Mouse (Mus musculus) stomach, embryonic 15.5 days (tissue): ENCODE data around the gene Pi4ka. TPM values are rescaled to one million over a fixed set of nuclear protein-coding genes. Genes with fewer than 3 reads are reported as not detected.
A peak's percentile ranks its signal among the peaks of the same experiment; 100 is the strongest.
"Not testable (repeated sequence)": the region's sequence is repeated elsewhere in the genome, so short reads cannot be mapped to it uniquely, and the experiment has no call there.

Experiments used
- ATAC-seq: fragments of 200-750 bp; cut with Nextera tagmentation; 2 replicates; pipeline ENCODE4 v1.8.0; 2017; ENCODE audit warnings: low read depth, moderate number of reproducible peaks, moderate TSS enrichment; ENCODE audit not compliant: insufficient read depth, low FRiP score
- H3K27ac ChIP-seq: fragments of 300-500 bp; sonication (generic); 2 replicates; pipeline ENCODE4 v1.5.1; 2015; ENCODE audit warnings: mild to moderate bottlenecking, inconsistent platforms
- H3K27me3 ChIP-seq: fragments of 300-500 bp; sonication (generic); replicated peaks from 2 replicates; pipeline ENCODE4 v1.6.1; 2015; ENCODE audit warnings: inconsistent platforms
- H3K36me3 ChIP-seq: fragments of 300-500 bp; sonication (generic); 2 replicates; pipeline ENCODE4 v1.6.1; 2015; ENCODE audit warnings: inconsistent platforms
- H3K4me1 ChIP-seq: fragments of 300-500 bp; sonication (generic); 2 replicates; pipeline ENCODE4 v1.6.1; 2015; ENCODE audit warnings: inconsistent platforms
- H3K4me2 ChIP-seq: fragments of 300-500 bp; sonication (generic); 2 replicates; pipeline ENCODE4 v1.6.1; 2015; ENCODE audit warnings: mild to moderate bottlenecking, inconsistent platforms
- H3K4me3 ChIP-seq: fragments of 300-500 bp; sonication (generic); replicated peaks from 2 replicates; pipeline ENCODE4 v1.5.1; 2015; ENCODE audit warnings: inconsistent platforms
- H3K9ac ChIP-seq: fragments of 300-500 bp; sonication (generic); 2 replicates; pipeline ENCODE4 v1.6.1; 2015; ENCODE audit warnings: inconsistent platforms
- H3K9me3 ChIP-seq: fragments of 300-500 bp; sonication (generic); 2 replicates; pipeline ENCODE4 v1.6.1; 2016; ENCODE audit warnings: inconsistent platforms
- whole genome bisulfite sequencing: fragments of 180-500 bp; shearing (Covaris S2); methylation state at CpG from one replicate; pipeline ENCODE4 v1.1.7; 2015; 5-methylcytosine and 5-hydroxymethylcytosine counted together
- polyA plus RNA-seq: library from polyadenylated mRNA; unstranded; fragments of >200 nt; fragmentation: Nextera tagmentation; extraction: Ambion mirVana; gene quantifications from 2 replicates; pipeline ENCODE4 v1.2.1, GENCODE M21; 2015

Gene Pi4ka
- polyA plus RNA-seq, 1 experiment from 2014 or later, result 28.1 TPM

GRCm38 (mm10) chr16:17244996-17245395, 161.1 kb downstream of the Pi4ka start:
- Histone ChIP-seq H3K27me3 (no peaks in the 10 kb centered on the region), H3K4me2 (no peak overlapping the region), H3K9me3 (no peaks in the 10 kb centered on the region), H3K36me3 (no peaks in the 10 kb centered on the region), H3K9ac (no peak overlapping the region), H3K4me1 (peaks cover 12% of the 10 kb centered on the region; the same call in 1 of the 2 replicates), H3K27ac (no peak overlapping the region), H3K4me3 (no peak overlapping the region)
- WGBS, result 78% methylated on average over 1 of the region's 1 CpGs
- no peak for ATAC-seq

GRCm38 (mm10) chr16:17243731-17244130, 162.4 kb downstream of the Pi4ka start:
- no peak overlapping the region for H3K4me2 ChIP-seq
- H3K9ac ChIP-seq, result no peak overlapping the region
- no peak overlapping the region for H3K4me3 ChIP-seq
- peaks cover 21% of the 10 kb centered on the region for H3K4me1 ChIP-seq
- no peak overlapping the region for H3K27ac ChIP-seq
- ATAC-seq, result peak; percentile 29; the same call in 1 of the 2 replicates
- H3K9me3 ChIP-seq, result no peaks in the 10 kb centered on the region
- no peaks in the 10 kb centered on the region for H3K27me3 ChIP-seq
- H3K36me3 ChIP-seq, result no peaks in the 10 kb centered on the region
- whole genome bisulfite sequencing, result 27% methylated on average over 1 of the region's 1 CpGs

- no peak for ATAC-seq
Measured at GRCm38 (mm10) chr16:17239409-17239808, 166.7 kb downstream of the Pi4ka start.

GRCm38 (mm10) chr16:17237634-17238033, 168.5 kb downstream of the Pi4ka start:
- no peak overlapping the region for H3K27ac ChIP-seq
- no peaks in the 10 kb centered on the region for H3K9me3 ChIP-seq
- no peak overlapping the region for H3K9ac ChIP-seq
- WGBS, result 72% methylated on average over 3 of the region's 3 CpGs
- no peaks in the 10 kb centered on the region for H3K36me3 ChIP-seq
- no peak for ATAC-seq
- H3K4me1 ChIP-seq, result peaks cover 38% of the 10 kb centered on the region
- no peaks in the 10 kb centered on the region for H3K27me3 ChIP-seq
- no peak overlapping the region for H3K4me2 ChIP-seq
- H3K4me3 ChIP-seq, result no peak overlapping the region

More at GRCm38 (mm10) chr16:17239409-17239808, 166.7 kb downstream of the Pi4ka start:
- Histone ChIP-seq H3K4me3 (no peak overlapping the region), H3K36me3 (no peaks in the 10 kb centered on the region), H3K4me1 (peaks cover 38% of the 10 kb centered on the region), H3K27me3 (no peaks in the 10 kb centered on the region), H3K9ac (no peak overlapping the region), H3K9me3 (no peaks in the 10 kb centered on the region), H3K4me2 (no peak overlapping the region), H3K27ac (peak overlapping the region; percentile 21; the same call in 1 of the 2 replicates)
- 49% methylated on average over 2 of the region's 2 CpGs for WGBS

GRCm38 (mm10) chr16:17234916-17235665, 171.0 kb downstream of the Pi4ka start:
- no peaks in the 10 kb centered on the region for H3K27me3 ChIP-seq
- H3K27ac ChIP-seq, result peak overlapping the region; percentile 91
- no peak for ATAC-seq
- H3K9ac ChIP-seq, result peak overlapping the region; percentile 83; the same call in 1 of the 2 replicates
- H3K9me3 ChIP-seq, result no peaks in the 10 kb centered on the region
- peaks cover 35% of the 10 kb centered on the region for H3K4me1 ChIP-seq
- no peaks in the 10 kb centered on the region for H3K36me3 ChIP-seq
- peak overlapping the region; percentile 83 for H3K4me2 ChIP-seq
- 26% methylated on average over 9 of the region's 9 CpGs for WGBS
- H3K4me3 ChIP-seq, result peak overlapping the region; percentile 95

GRCm38 (mm10) chr16:17234499-17234895, 171.6 kb downstream of the Pi4ka start:
- H3K4me3 ChIP-seq, result peak overlapping the region; percentile 95
- no peaks in the 10 kb centered on the region for H3K27me3 ChIP-seq
- no peak for ATAC-seq
- peak overlapping the region; percentile 83 for H3K4me2 ChIP-seq
- H3K4me1 ChIP-seq, result peaks cover 30% of the 10 kb centered on the region
- no peaks in the 10 kb centered on the region for H3K36me3 ChIP-seq
- peak overlapping the region; percentile 83 for H3K9ac ChIP-seq
- H3K9me3 ChIP-seq, result no peaks in the 10 kb centered on the region
- WGBS, result 0% methylated on average over 12 of the region's 12 CpGs
- peak overlapping the region; percentile 91 for H3K27ac ChIP-seq

- ATAC-seq, result peak; percentile 16
- under 1% methylated on average over 58 of the region's 62 CpGs for WGBS
Measured at GRCm38 (mm10) chr16:17233702-17234498, 172.2 kb downstream of the Pi4ka start.

GRCm38 (mm10) chr16:17232794-17233701, 173.1 kb downstream of the Pi4ka start, which contains the start of gene Hic2:
TSS of gene Hic2 (plus strand) at chr16:17233572.
- peak within 1 kb of the TSS; percentile 91 for H3K27ac ChIP-seq
- ATAC-seq, result peak; percentile 94
- no peaks in the 10 kb centered on the region for H3K9me3 ChIP-seq
- H3K4me1 ChIP-seq, result peaks cover 25% of the 10 kb centered on the region
- H3K4me2 ChIP-seq, result peak within 1 kb of the TSS; percentile 83
- H3K4me3 ChIP-seq, result peak within 1 kb of the TSS; percentile 95
- 2% methylated on average over 54 of the region's 59 CpGs for WGBS
- H3K36me3 ChIP-seq, result no peaks in the 10 kb centered on the region
- H3K9ac ChIP-seq, result peak within 1 kb of the TSS; percentile 83
- no peaks in the 10 kb centered on the region for H3K27me3 ChIP-seq

More at GRCm38 (mm10) chr16:17233702-17234498, 172.2 kb downstream of the Pi4ka start:
- H3K9me3 ChIP-seq, result no peaks in the 10 kb centered on the region
- H3K4me1 ChIP-seq, result peaks cover 25% of the 10 kb centered on the region
- H3K9ac ChIP-seq, result peak overlapping the region; percentile 83
- peak overlapping the region; percentile 91 for H3K27ac ChIP-seq
- no peaks in the 10 kb centered on the region for H3K27me3 ChIP-seq
- H3K4me3 ChIP-seq, result peak overlapping the region; percentile 95
- H3K4me2 ChIP-seq, result peak overlapping the region; percentile 83
- H3K36me3 ChIP-seq, result no peaks in the 10 kb centered on the region

- WGBS, result 93% methylated on average over 2 of the region's 2 CpGs
Measured at GRCm38 (mm10) chr16:17231523-17231922, 174.6 kb downstream of the Pi4ka start.

More at GRCm38 (mm10) chr16:17231523-17231922, 174.6 kb downstream of the Pi4ka start:
- not testable (repeated sequence) for H3K27ac ChIP-seq, H3K27me3 ChIP-seq, H3K9me3 ChIP-seq, H3K36me3 ChIP-seq, ATAC-seq, H3K4me2 ChIP-seq, H3K9ac ChIP-seq, H3K4me3 ChIP-seq
- peaks cover 25% of the 10 kb centered on the region for H3K4me1 ChIP-seq
